Mouse (Mus musculus) embryonic facial prominence, embryonic 10.5 days (tissue): ENCODE measurements around the gene Phf24. TPM values are rescaled to one million over a fixed set of nuclear protein-coding genes. Genes with fewer than 3 reads are reported as not detected.

Experiments
- DNase-seq: peaks from one replicate; pipeline ENCODE4 v3.0.0-alpha.2; 2017; ENCODE audit warnings: low spot score
- H3K27ac ChIP-seq: fragments of 300-500 bp; sonication (generic); replicated peaks from 2 replicates; pipeline ENCODE4 v1.5.1; 2016; ENCODE audit warnings: mild to moderate bottlenecking
- H3K27me3 ChIP-seq: fragments of 300-500 bp; sonication (generic); replicated peaks from 2 replicates; pipeline ENCODE4 v1.6.1; 2016; ENCODE audit warnings: low read depth, mild to moderate bottlenecking; ENCODE audit not compliant: poor library complexity, severe bottlenecking
- H3K36me3 ChIP-seq: fragments of 300-500 bp; sonication (generic); replicated peaks from 2 replicates; pipeline ENCODE4 v1.6.1; 2016; ENCODE audit warnings: mild to moderate bottlenecking, moderate library complexity
- H3K4me1 ChIP-seq: fragments of 300-500 bp; sonication (generic); 2 replicates; pipeline ENCODE4 v1.6.1; 2016
- H3K4me3 ChIP-seq: fragments of 300-500 bp; sonication (generic); 2 replicates; pipeline ENCODE4 v1.5.1; 2016; ENCODE audit warnings: mild to moderate bottlenecking, moderate library complexity
- H3K9me3 ChIP-seq: fragments of 300-500 bp; sonication (generic); 2 replicates; pipeline ENCODE4 v1.6.1; 2016; ENCODE audit warnings: mild to moderate bottlenecking
- WGBS: fragments of 180-500 bp; shearing (Covaris S2); methylation state at CpG from one replicate; pipeline ENCODE4 v1.1.7; 2016; 5-methylcytosine and 5-hydroxymethylcytosine counted together
- polyA plus RNA-seq: library from polyadenylated mRNA; unstranded; fragments of >200 nt; fragmentation: Nextera tagmentation; extraction: Ambion mirVana; gene quantifications from 2 replicates; pipeline ENCODE4 v1.2.1, GENCODE M21; 2016

The Phf24 gene
- polyA plus RNA-seq, 1 experiment from 2014 or later = 0.44 TPM

GRCm38 (mm10) chr4:42920726-42921125, 4.3 kb downstream of the Phf24 start:
- Histone ChIP-seq H3K27ac (no peak overlapping the region), H3K4me1 (peaks cover 9% of the 10 kb centered on the region; the same call in 1 of the 2 replicates), H3K9me3 (no peaks in the 10 kb centered on the region), H3K36me3 (no peaks in the 10 kb centered on the region), H3K4me3 (no peak overlapping the region), H3K27me3 (peaks cover 62% of the 10 kb centered on the region)
- DNase-seq = peak; percentile 5
- 80% methylated on average over 9 of the region's 9 CpGs for WGBS

- Histone ChIP-seq H3K36me3 (no peaks in the 10 kb centered on the region), H3K27me3 (peaks cover 54% of the 10 kb centered on the region), H3K4me3 (no peak overlapping the region), H3K9me3 (no peaks in the 10 kb centered on the region), H3K4me1 (peaks cover 7% of the 10 kb centered on the region; the same call in 1 of the 2 replicates), H3K27ac (no peak overlapping the region)
- 89% methylated on average over 2 of the region's 2 CpGs for WGBS
- DNase-seq = peak; percentile 1
Measured at GRCm38 (mm10) chr4:42921536-42921935, 5.1 kb downstream of the Phf24 start.

GRCm38 (mm10) chr4:42922056-42922455, 5.6 kb downstream of the Phf24 start:
- Histone ChIP-seq H3K27me3 (peaks cover 51% of the 10 kb centered on the region), H3K4me1 (peaks cover 4% of the 10 kb centered on the region; the same call in 1 of the 2 replicates), H3K36me3 (no peaks in the 10 kb centered on the region), H3K9me3 (no peaks in the 10 kb centered on the region), H3K27ac (no peak overlapping the region), H3K4me3 (no peak overlapping the region)
- peak; percentile 5 for DNase-seq
- 75% methylated on average over 6 of the region's 6 CpGs for WGBS

GRCm38 (mm10) chr4:42922461-42922860, 6.0 kb downstream of the Phf24 start:
- Histone ChIP-seq H3K4me1 (peaks cover under 1% of the 10 kb centered on the region; the same call in 1 of the 2 replicates), H3K36me3 (no peaks in the 10 kb centered on the region), H3K9me3 (no peaks in the 10 kb centered on the region), H3K4me3 (no peak overlapping the region), H3K27me3 (peaks cover 46% of the 10 kb centered on the region), H3K27ac (no peak overlapping the region)
- 83% methylated on average over 8 of the region's 8 CpGs for WGBS
- no peak for DNase-seq

- Histone ChIP-seq H3K9me3 (no peaks in the 10 kb centered on the region), H3K4me3 (no peak overlapping the region), H3K36me3 (no peaks in the 10 kb centered on the region), H3K4me1 (no peaks in the 10 kb centered on the region), H3K27me3 (peaks cover 29% of the 10 kb centered on the region), H3K27ac (no peak overlapping the region)
- 73% methylated on average over 13 of the region's 13 CpGs for WGBS
- peak; percentile 7 for DNase-seq
Measured at GRCm38 (mm10) chr4:42924095-42924710, 7.7 kb downstream of the Phf24 start.

DNA sequence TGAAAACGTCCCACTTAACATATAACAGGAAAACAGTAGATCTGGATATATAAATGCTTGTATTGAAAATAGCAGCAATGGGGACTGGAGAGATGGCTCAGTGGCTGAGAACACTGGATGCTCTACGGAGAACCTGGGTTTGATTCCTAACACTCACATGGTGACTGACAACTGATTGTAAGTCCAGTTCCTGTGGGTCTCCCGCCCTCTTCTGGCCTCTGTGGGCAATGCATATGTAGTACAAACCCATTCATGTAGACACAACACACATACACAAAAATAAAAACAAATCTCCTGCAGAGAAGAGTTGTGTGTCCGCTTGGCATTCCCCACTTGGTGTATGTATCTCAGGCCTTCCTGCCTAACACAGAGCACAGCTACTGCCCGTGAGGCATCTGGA, 11.7 kb downstream of the Phf24 start:
- no peak overlapping the region for H3K27ac ChIP-seq
- no peaks in the 10 kb centered on the region for H3K36me3 ChIP-seq
- H3K4me1 ChIP-seq = no peaks in the 10 kb centered on the region
- no peak overlapping the region for H3K4me3 ChIP-seq
- DNase-seq = peak; percentile 6
- 77% methylated on average over 5 of the region's 5 CpGs for WGBS
- no peaks in the 10 kb centered on the region for H3K9me3 ChIP-seq
- peaks cover 28% of the 10 kb centered on the region for H3K27me3 ChIP-seq

DNA sequence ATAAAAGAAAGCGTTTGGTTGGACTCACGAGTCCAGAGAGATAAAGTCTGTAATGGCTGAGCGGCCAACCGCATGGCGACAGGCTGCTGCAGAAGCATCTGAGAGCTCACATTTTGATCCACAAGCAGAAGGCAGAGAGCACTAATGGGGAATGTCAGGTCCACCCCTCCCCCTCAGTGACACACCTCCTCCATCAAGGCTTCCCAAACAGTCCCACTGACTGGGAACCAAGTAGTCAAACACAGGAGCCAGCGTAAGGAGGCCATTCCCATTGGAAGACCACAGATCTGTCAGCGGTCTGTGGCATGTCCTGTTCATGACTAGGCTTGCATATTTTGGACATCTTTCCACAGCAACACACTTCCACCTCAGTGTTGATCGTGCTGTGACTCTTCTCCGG, 12.5 kb downstream of the Phf24 start:
- Histone ChIP-seq H3K27me3 (peaks cover 33% of the 10 kb centered on the region), H3K27ac (no peak overlapping the region), H3K9me3 (no peaks in the 10 kb centered on the region), H3K4me3 (no peak overlapping the region), H3K4me1 (peaks cover 6% of the 10 kb centered on the region), H3K36me3 (no peaks in the 10 kb centered on the region)
- 93% methylated on average over 9 of the region's 9 CpGs for WGBS
- peak; percentile 5 for DNase-seq

GRCm38 (mm10) chr4:42932229-42932969, 15.9 kb downstream of the Phf24 start:
- H3K36me3 ChIP-seq = no peaks in the 10 kb centered on the region
- H3K27ac ChIP-seq = no peak overlapping the region
- peak; percentile 4 for DNase-seq
- WGBS = 72% methylated on average over 8 of the region's 8 CpGs
- no peaks in the 10 kb centered on the region for H3K9me3 ChIP-seq
- H3K27me3 ChIP-seq = peaks cover 50% of the 10 kb centered on the region
- H3K4me3 ChIP-seq = no peak overlapping the region
- peaks cover 7% of the 10 kb centered on the region for H3K4me1 ChIP-seq

DNA sequence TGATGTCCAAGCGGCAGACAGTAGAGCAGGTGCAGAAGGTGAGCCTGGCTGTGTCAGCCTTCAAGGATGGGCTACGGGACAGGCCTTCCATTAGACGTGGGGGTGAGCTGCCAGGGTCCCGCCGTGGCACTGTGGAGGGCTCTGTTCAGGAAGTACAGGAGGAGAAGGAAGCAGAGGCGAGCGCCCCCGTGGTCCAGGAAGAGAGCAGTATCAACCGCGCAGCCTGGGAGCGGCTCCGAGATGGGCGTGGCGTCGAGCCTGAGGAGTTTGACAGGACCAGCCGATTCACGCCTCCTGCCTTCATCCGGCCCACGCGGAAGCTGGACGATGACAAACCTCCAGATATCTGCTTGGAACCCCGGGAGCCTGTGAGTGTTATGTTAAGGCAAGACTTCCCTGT, 17.2 kb downstream of the Phf24 start:
- peaks cover 62% of the 10 kb centered on the region for H3K27me3 ChIP-seq

DNA sequence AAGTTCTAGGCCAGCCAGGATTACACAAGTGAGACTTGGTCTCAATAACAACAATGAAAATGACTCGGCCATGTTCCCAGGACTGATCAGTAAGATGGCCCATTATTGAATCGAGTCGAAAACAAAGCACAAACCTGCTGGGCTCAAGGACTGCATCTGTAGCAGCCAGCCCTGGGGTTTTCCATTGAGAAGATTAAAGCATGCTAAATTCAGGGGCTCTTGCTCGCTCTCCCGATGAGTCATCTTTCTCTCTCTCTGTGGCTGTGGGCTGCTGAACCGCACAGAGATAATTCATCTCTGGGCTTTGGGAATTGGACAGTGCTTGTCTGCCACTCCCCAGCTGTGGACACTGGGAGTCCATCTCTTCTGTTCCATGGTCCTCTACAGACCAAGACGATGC, 24.9 kb downstream of the Phf24 start:
- Histone ChIP-seq H3K4me3 (no peak overlapping the region), H3K27me3 (peaks cover 29% of the 10 kb centered on the region), H3K9me3 (no peaks in the 10 kb centered on the region), H3K4me1 (peaks cover 4% of the 10 kb centered on the region), H3K36me3 (no peaks in the 10 kb centered on the region), H3K27ac (no peak overlapping the region)
- 85% methylated on average over 7 of the region's 7 CpGs for WGBS
- no peak for DNase-seq

More for the DNA sequence above, 17.2 kb downstream of the Phf24 start:
- H3K36me3 ChIP-seq = no peaks in the 10 kb centered on the region
- WGBS = 10% methylated on average over 22 of the region's 22 CpGs
- DNase-seq = peak; percentile 65
- no peak overlapping the region for H3K27ac ChIP-seq
- H3K4me3 ChIP-seq = peak overlapping the region; percentile 41
- H3K4me1 ChIP-seq = peaks cover 7% of the 10 kb centered on the region
- no peaks in the 10 kb centered on the region for H3K9me3 ChIP-seq

DNA sequence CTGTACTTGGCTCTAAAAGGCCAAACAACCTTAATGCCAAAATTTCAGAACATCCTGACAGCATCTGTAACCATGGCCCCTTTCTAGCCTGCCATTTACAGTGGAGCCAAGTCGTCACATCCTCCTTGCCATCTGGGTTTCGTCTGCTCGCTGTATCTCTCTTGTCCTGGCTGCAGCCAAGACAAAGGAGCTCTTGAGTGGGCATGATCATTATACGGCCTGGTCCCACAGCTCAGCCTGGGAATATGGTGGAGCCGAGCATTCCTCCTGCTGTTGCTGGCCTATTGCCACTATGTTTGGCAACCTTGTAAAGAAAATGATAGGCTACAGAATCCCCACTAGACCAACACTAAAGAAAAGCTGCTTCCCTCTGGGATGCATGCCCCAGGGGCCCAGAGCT, 26.9 kb downstream of the Phf24 start:
- Histone ChIP-seq H3K36me3 (no peaks in the 10 kb centered on the region), H3K4me1 (peaks cover 14% of the 10 kb centered on the region), H3K27ac (no peak overlapping the region), H3K9me3 (no peaks in the 10 kb centered on the region), H3K27me3 (peaks cover 31% of the 10 kb centered on the region), H3K4me3 (no peak overlapping the region)
- DNase-seq = no peak
- 82% methylated on average over 5 of the region's 5 CpGs for WGBS

- Histone ChIP-seq H3K4me3 (no peak overlapping the region), H3K4me1 (peaks cover 22% of the 10 kb centered on the region), H3K9me3 (no peaks in the 10 kb centered on the region), H3K27ac (no peak overlapping the region), H3K27me3 (peaks cover 30% of the 10 kb centered on the region), H3K36me3 (no peaks in the 10 kb centered on the region)
- no peak for DNase-seq
- 87% methylated on average over 9 of the region's 9 CpGs for WGBS
Measured at GRCm38 (mm10) chr4:42944185-42944584, 27.7 kb downstream of the Phf24 start.

DNA sequence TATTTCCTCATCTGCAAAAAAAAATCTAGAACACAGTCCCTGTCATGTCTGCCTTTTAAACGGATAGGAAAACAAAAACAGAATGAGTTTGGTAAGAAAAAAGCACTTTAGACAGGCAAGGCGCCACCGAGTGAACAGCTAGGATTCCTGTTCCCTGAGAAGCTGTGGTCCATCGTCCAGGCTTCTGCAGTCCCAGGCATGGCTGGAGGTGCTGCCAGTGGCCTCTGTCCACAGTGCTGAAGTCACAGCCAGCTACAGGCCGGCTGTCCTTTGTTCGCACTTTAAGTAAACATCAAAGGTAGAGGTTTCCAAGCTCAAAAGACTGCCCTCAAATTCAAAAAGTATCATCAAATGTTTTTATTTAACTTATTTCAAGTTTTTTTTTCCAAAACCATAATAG, 28.6 kb downstream of the Phf24 start:
- H3K36me3 ChIP-seq = no peaks in the 10 kb centered on the region
- WGBS = 11% methylated on average over 6 of the region's 6 CpGs
- peaks cover 26% of the 10 kb centered on the region for H3K4me1 ChIP-seq
- peak; percentile 62 for DNase-seq
- no peak overlapping the region for H3K27ac ChIP-seq
- H3K4me3 ChIP-seq = no peak overlapping the region
- H3K27me3 ChIP-seq = peaks cover 30% of the 10 kb centered on the region
- H3K9me3 ChIP-seq = no peaks in the 10 kb centered on the region
